Mouse (Mus musculus): ENCODE measurements at regions not wholly inside any gene's neighbourhood (a gene's known extent, or its start where the extent isn't known, plus 50 kb on each side); places are given as distances from the start of the nearest gene placed in this dataset.

- DNase-seq, result peak; percentile 74 to 75
Measured at GRCm38 (mm10) chr12:9924561-9924960, 354.6 kb downstream of the Osr1 start.

GRCm38 (mm10) chr12:9934158-9934557 is 364.2 kb downstream of the Osr1 start:
- DNase-seq, result no peak

GRCm38 (mm10) chr12:9941357-9941756 is 371.4 kb downstream of the Osr1 start:
- no peak for DNase-seq

GRCm38 (mm10) chr12:9941823-9942222 is 371.9 kb downstream of the Osr1 start:
- no peak for DNase-seq

- DNase-seq, result no peak
Measured at GRCm38 (mm10) chr12:9948784-9949183, 378.9 kb downstream of the Osr1 start.

GRCm38 (mm10) chr12:9952372-9952771 is 382.5 kb downstream of the Osr1 start:
- no peak for DNase-seq

- no peak for DNase-seq
Measured at GRCm38 (mm10) chr12:9954178-9954888, 384.4 kb downstream of the Osr1 start.

GRCm38 (mm10) chr12:9969390-9969789 is 399.5 kb downstream of the Osr1 start:
- DNase-seq, result no peak

- DNase-seq, result no peak
Measured at GRCm38 (mm10) chr12:9970771-9971170, 399.0 kb upstream of the Nt5c1b start.

GRCm38 (mm10) chr12:9978494-9979112 is 391.2 kb upstream of the Nt5c1b start:
- DNase-seq, result peak; percentile 6 to 8

- no peak for DNase-seq
Measured at GRCm38 (mm10) chr12:9979113-9979507, 390.7 kb upstream of the Nt5c1b start.

GRCm38 (mm10) chr12:9991305-9991704 is 378.5 kb upstream of the Nt5c1b start:
- no peak for DNase-seq

GRCm38 (mm10) chr12:9995670-9996069 is 374.1 kb upstream of the Nt5c1b start:
- DNase-seq, result no peak

GRCm38 (mm10) chr12:9996455-9997189 is 373.2 kb upstream of the Nt5c1b start:
- no peak for DNase-seq

GRCm38 (mm10) chr12:9997190-9997561 is 372.6 kb upstream of the Nt5c1b start:
- DNase-seq, result no peak

GRCm38 (mm10) chr12:9997571-9997970 is 372.2 kb upstream of the Nt5c1b start:
- no peak for DNase-seq

GRCm38 (mm10) chr12:9999933-10000332 is 369.8 kb upstream of the Nt5c1b start:
- no peak for DNase-seq

GRCm38 (mm10) chr12:10008473-10008872 is 361.3 kb upstream of the Nt5c1b start:
- no peak for DNase-seq

- no peak for DNase-seq
Measured at GRCm38 (mm10) chr12:10016710-10017581, 352.8 kb upstream of the Nt5c1b start.

GRCm38 (mm10) chr12:10035479-10035878 is 334.3 kb upstream of the Nt5c1b start:
- DNase-seq, result no peak

- DNase-seq, result no peak
Measured at GRCm38 (mm10) chr12:10062006-10062514, 307.7 kb upstream of the Nt5c1b start.

GRCm38 (mm10) chr12:10078341-10078740 is 291.4 kb upstream of the Nt5c1b start:
- no peak for DNase-seq

- no peak for DNase-seq
Measured at GRCm38 (mm10) chr12:10079482-10079881, 290.3 kb upstream of the Nt5c1b start.

All from cerebellum, postnatal 14 days (tissue).